Mouse (Mus musculus) limb, embryonic 12.5 days (tissue): ENCODE measurements at regions not wholly inside any gene's neighbourhood (a gene's known extent, or its start where the extent isn't known, plus 50 kb on each side); places are given as distances from the start of the nearest gene placed in this dataset.
"Not testable (repeated sequence)": the region's sequence is repeated elsewhere in the genome, so short reads cannot be mapped to it uniquely, and the experiment has no call there.

ENCODE experiments used
- ATAC-seq: fragments of 200-750 bp; cut with Nextera tagmentation; 2 replicates; pipeline ENCODE4 v1.8.0; 2017; ENCODE audit warnings: low read depth, moderate TSS enrichment; ENCODE audit not compliant: insufficient number of reproducible peaks, insufficient read depth, low FRiP score, low TSS enrichment
- H3K27ac ChIP-seq: fragments of 300-500 bp; sonication (generic); 2 replicates; pipeline ENCODE4 v1.5.1; 2016; ENCODE audit warnings: mild to moderate bottlenecking, moderate library complexity
- H3K27me3 ChIP-seq: fragments of 300-500 bp; sonication (generic); 2 replicates; pipeline ENCODE4 v1.6.1; 2016; ENCODE audit warnings: mild to moderate bottlenecking, moderate library complexity
- H3K36me3 ChIP-seq: fragments of 300-500 bp; sonication (generic); 2 replicates; pipeline ENCODE4 v1.6.1; 2016; ENCODE audit warnings: mild to moderate bottlenecking, moderate library complexity
- H3K4me1 ChIP-seq: fragments of 300-500 bp; sonication (generic); replicated peaks from 2 replicates; pipeline ENCODE4 v1.6.1; 2016
- H3K4me2 ChIP-seq: fragments of 300-500 bp; sonication (generic); 2 replicates; pipeline ENCODE4 v1.6.1; 2016; ENCODE audit warnings: mild to moderate bottlenecking, moderate library complexity
- H3K4me3 ChIP-seq: fragments of 300-500 bp; sonication (generic); replicated peaks from 2 replicates; pipeline ENCODE4 v1.5.1; 2016; ENCODE audit warnings: mild to moderate bottlenecking
- H3K9ac ChIP-seq: fragments of 300-500 bp; sonication (generic); replicated peaks from 2 replicates; pipeline ENCODE4 v1.6.1; 2016; ENCODE audit warnings: mild to moderate bottlenecking, moderate library complexity
- H3K9me3 ChIP-seq: fragments of 300-500 bp; sonication (generic); 2 replicates; pipeline ENCODE4 v1.6.1; 2016; ENCODE audit warnings: mild to moderate bottlenecking, moderate library complexity
- WGBS: fragments of 180-500 bp; shearing (Covaris S2); methylation state at CpG from one replicate; pipeline ENCODE4 v1.1.7; 2016; 5-methylcytosine and 5-hydroxymethylcytosine counted together

DNA sequence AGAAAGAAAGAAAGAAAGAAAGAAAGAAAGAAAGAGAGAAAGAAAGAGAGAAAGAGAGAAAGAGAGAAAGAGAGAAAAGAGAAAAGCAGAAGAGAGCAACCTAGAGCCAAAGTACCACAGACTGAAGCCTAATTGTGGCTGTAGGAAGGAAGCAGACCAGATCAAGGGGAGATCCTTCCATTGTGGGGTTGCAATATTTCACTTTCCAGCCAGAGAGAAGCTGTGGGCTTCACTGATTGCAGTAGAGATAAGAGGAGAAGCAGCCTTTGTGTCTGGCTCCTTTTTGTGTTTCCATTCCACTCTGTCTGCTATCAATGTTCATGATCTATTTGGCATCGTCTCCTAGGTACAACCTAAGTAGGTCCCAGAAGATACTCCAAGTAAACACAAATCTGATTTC, 79.0 kb upstream of the Xcl1 start:
- Histone ChIP-seq H3K36me3 (no peaks in the 10 kb centered on the region), H3K4me3 (no peak overlapping the region), H3K4me2 (no peak overlapping the region), H3K4me1 (no peaks in the 10 kb centered on the region), H3K9ac (no peak overlapping the region), H3K27ac (no peak overlapping the region), H3K27me3 (no peaks in the 10 kb centered on the region), H3K9me3 (no peaks in the 10 kb centered on the region)
- 75% methylated on average over 1 of the region's 1 CpGs for WGBS
- ATAC-seq, result no peak

- Histone ChIP-seq H3K27me3 (no peaks in the 10 kb centered on the region), H3K27ac (no peak overlapping the region), H3K9ac (no peak overlapping the region), H3K4me3 (no peak overlapping the region), H3K4me1 (no peaks in the 10 kb centered on the region), H3K9me3 (no peaks in the 10 kb centered on the region), H3K36me3 (no peaks in the 10 kb centered on the region), H3K4me2 (no peak overlapping the region)
- no peak for ATAC-seq
- 78% methylated on average over 2 of the region's 2 CpGs for WGBS
These were observed 78.1 kb upstream of the Xcl1 start for GRCm38 (mm10) chr1:165013428-165013827.

DNA sequence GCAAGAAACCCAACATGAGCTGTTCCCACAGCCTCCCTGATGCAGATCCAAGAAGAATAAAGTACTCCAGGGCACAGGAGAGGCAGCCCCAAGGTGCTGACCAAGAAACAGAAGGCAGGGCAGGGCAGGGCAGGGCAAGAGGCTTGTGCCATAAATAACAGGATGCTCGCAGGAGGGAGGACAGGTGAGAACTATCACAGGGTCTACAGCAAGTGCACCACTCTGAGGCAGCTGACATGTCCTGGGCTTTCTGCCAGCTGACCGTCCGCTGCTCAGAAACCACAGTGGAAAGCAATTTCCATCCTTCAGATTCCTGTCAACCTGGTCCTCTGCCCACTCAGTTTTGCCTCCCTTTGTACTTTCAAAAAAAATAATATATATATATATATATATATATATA, 77.0 kb upstream of the Xcl1 start:
- no peak overlapping the region for H3K27ac ChIP-seq
- no peaks in the 10 kb centered on the region for H3K27me3 ChIP-seq
- H3K9ac ChIP-seq, result no peak overlapping the region
- no peak overlapping the region for H3K4me2 ChIP-seq
- no peak overlapping the region for H3K4me3 ChIP-seq
- H3K4me1 ChIP-seq, result no peaks in the 10 kb centered on the region
- ATAC-seq, result no peak
- no peaks in the 10 kb centered on the region for H3K36me3 ChIP-seq
- H3K9me3 ChIP-seq, result no peaks in the 10 kb centered on the region
- 71% methylated on average over 3 of the region's 3 CpGs for WGBS

GRCm38 (mm10) chr1:164999515-164999914, 64.2 kb upstream of the Xcl1 start:
- Histone ChIP-seq H3K9ac (no peak overlapping the region), H3K4me3 (no peak overlapping the region), H3K27me3 (no peaks in the 10 kb centered on the region), H3K36me3 (no peaks in the 10 kb centered on the region), H3K9me3 (no peaks in the 10 kb centered on the region), H3K27ac (no peak overlapping the region), H3K4me1 (no peaks in the 10 kb centered on the region), H3K4me2 (no peak overlapping the region)
- ATAC-seq, result no peak
- 62% methylated on average over 10 of the region's 10 CpGs for WGBS

- H3K27ac ChIP-seq, result no peak overlapping the region
- no peak for ATAC-seq
- 81% methylated on average over 3 of the region's 3 CpGs for WGBS
- no peak overlapping the region for H3K4me3 ChIP-seq
- no peak overlapping the region for H3K4me2 ChIP-seq
- H3K9me3 ChIP-seq, result no peaks in the 10 kb centered on the region
- no peaks in the 10 kb centered on the region for H3K36me3 ChIP-seq
- no peaks in the 10 kb centered on the region for H3K27me3 ChIP-seq
- H3K9ac ChIP-seq, result no peak overlapping the region
- H3K4me1 ChIP-seq, result no peaks in the 10 kb centered on the region
These were observed 63.3 kb upstream of the Xcl1 start for GRCm38 (mm10) chr1:164998621-164999020.

GRCm38 (mm10) chr1:164997660-164998059, 62.3 kb upstream of the Xcl1 start:
- no peak for ATAC-seq
- H3K4me1 ChIP-seq, result no peaks in the 10 kb centered on the region
- WGBS, result 78% methylated on average over 5 of the region's 5 CpGs
- no peaks in the 10 kb centered on the region for H3K9me3 ChIP-seq
- no peak overlapping the region for H3K4me3 ChIP-seq
- no peak overlapping the region for H3K27ac ChIP-seq
- no peak overlapping the region for H3K4me2 ChIP-seq
- H3K27me3 ChIP-seq, result no peaks in the 10 kb centered on the region
- H3K36me3 ChIP-seq, result no peaks in the 10 kb centered on the region
- H3K9ac ChIP-seq, result no peak overlapping the region

- H3K36me3 ChIP-seq, result no peaks in the 10 kb centered on the region
- no peak for ATAC-seq
These were observed 58.9 kb upstream of the Xcl1 start for GRCm38 (mm10) chr1:164994247-164994660.

DNA sequence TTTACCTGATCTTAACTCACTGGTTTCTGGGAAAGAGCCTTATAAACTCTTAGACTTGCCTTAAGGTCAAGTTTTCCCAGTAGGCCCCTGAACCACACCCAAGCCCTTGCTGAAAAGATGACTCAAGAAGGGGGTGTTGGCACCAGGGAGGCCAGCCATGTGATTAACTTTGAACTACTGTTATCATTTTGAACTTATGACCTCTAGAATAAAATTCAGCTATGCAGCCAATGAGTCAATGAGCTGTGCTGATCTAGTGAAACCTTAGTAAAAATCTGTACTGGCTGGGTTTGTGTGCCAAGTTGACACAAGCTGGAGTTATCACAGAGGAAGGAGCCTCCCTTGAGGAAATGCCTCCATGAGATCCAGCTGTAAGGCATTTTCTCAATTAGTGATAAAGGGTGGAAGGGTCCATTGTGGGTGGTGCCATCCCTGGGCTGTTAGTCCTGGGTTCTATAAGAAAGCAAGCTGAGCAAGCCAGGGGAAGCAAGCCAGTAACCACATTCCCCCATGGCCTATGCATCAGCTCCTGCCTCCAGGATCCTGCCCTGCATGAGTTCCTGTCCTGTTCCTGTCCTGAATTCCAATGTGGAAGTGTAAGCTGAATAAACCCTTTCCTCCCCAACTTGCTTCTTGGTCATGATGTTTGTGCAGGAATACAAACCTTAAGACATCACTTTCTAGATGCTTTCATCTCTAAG, 58.0 kb upstream of the Xcl1 start:
- not testable (repeated sequence) for H3K27ac ChIP-seq, H3K36me3 ChIP-seq, H3K27me3 ChIP-seq, H3K9ac ChIP-seq, H3K4me1 ChIP-seq, H3K4me2 ChIP-seq, H3K9me3 ChIP-seq, H3K4me3 ChIP-seq, ATAC-seq

More at GRCm38 (mm10) chr1:164994247-164994660, 58.9 kb upstream of the Xcl1 start:
- Histone ChIP-seq H3K9ac (no peak overlapping the region), H3K27ac (no peak overlapping the region), H3K9me3 (no peaks in the 10 kb centered on the region), H3K4me3 (no peak overlapping the region), H3K27me3 (no peaks in the 10 kb centered on the region), H3K4me2 (no peak overlapping the region), H3K4me1 (no peaks in the 10 kb centered on the region)
- 58% methylated on average over 6 of the region's 6 CpGs for WGBS

DNA sequence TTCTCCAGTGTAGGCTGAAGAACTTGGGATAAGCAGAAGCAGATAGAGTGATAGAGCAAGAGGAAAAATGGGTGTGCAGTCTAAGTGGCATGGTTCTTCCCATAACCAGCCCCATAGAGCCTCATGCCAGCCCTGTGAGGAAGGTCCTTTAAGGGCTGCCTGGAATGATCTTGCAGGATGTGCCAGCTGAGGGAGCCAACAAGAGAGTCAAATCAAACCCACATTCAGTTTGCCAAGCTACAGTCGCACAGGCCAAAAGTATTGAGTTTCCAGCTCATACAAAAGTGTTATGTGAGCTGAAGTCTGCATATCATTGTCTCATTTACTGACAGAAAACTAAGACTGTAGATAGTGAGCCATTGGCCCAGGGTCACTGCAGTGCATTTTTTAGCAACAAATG, 53.7 kb upstream of the Xcl1 start:
- Histone ChIP-seq H3K9me3 (peaks cover 7% of the 10 kb centered on the region), H3K36me3 (no peaks in the 10 kb centered on the region), H3K4me1 (no peaks in the 10 kb centered on the region), H3K27ac (no peak overlapping the region), H3K27me3 (no peaks in the 10 kb centered on the region), H3K9ac (no peak overlapping the region), H3K4me2 (no peak overlapping the region), H3K4me3 (no peak overlapping the region)
- ATAC-seq, result no peak
- WGBS, result 97% methylated on average over 1 of the region's 1 CpGs

DNA sequence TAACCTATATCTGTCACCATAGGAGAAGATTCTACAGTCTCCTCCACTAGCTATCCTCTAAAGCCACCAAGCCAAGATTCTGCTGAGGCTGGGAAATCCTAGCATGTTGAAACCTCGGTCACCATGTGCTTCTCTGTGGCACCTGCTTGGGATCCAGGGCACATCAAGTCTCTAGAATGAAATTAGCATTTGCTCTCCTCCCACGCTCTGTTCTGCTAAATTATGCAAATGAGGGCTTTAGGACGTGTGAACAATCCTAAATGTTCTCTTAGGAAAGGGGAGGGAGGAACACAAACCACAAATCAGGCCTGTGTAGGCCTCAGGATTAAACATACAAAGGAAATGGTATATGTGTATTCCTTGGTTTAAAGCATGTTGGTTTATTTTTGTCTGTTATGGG, 52.9 kb upstream of the Xcl1 start:
- H3K27me3 ChIP-seq, result no peaks in the 10 kb centered on the region
- no peak overlapping the region for H3K9ac ChIP-seq
- WGBS, result 68% methylated on average over 3 of the region's 3 CpGs
- no peak overlapping the region for H3K4me3 ChIP-seq
- H3K4me2 ChIP-seq, result no peak overlapping the region
- no peaks in the 10 kb centered on the region for H3K36me3 ChIP-seq
- no peak overlapping the region for H3K27ac ChIP-seq
- no peaks in the 10 kb centered on the region for H3K4me1 ChIP-seq
- ATAC-seq, result no peak
- H3K9me3 ChIP-seq, result peaks cover 14% of the 10 kb centered on the region

GRCm38 (mm10) chr1:164985521-164985920, 50.2 kb upstream of the Xcl1 start:
- H3K4me2 ChIP-seq, result not testable (repeated sequence)
- 96% methylated on average over 21 of the region's 21 CpGs for WGBS

More at GRCm38 (mm10) chr1:164985521-164985920, 50.2 kb upstream of the Xcl1 start:
- not testable (repeated sequence) for H3K4me3 ChIP-seq, ATAC-seq, H3K9ac ChIP-seq, H3K27ac ChIP-seq, H3K27me3 ChIP-seq, H3K36me3 ChIP-seq, H3K4me1 ChIP-seq
- peaks cover 17% of the 10 kb centered on the region for H3K9me3 ChIP-seq
